Mouse (Mus musculus): ENCODE measurements around the gene Rpl13a. TPM values are rescaled to one million over a fixed set of nuclear protein-coding genes. Genes with fewer than 3 reads are reported as not detected.

The Rpl13a gene
- polyA plus RNA-seq, 1 experiment from 2014 or later = 1,622 TPM

DNA sequence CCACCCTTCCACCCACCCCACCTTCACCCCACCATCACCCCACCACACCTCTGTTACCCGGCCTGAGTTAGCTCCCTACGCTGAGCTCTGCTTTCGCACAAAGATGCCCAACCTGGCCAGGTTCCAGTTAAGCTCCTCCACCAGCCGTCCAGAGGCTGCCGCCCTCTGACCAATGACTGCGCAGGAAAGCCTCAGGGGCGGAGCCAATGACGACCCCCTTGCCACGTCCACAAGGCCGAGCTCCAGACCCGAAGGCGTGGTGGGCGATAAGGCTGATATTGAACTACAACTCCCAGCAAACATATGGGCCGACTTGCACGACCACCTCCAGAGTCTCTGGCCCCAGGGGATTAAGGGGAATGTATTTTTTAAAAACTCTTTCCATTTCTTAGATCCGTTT lies 36.5 kb downstream of the Rpl13a start, which contains the start of gene Rcn3:
Gene Rcn3, minus strand, starts transcription at position 174 of the 400 bp plus-strand sequence.
- peak; percentile 94 for ATAC-seq (ENCODE audit: insufficient number of reproducible peaks, insufficient read depth, low FRiP score, low read depth)
- no peaks in the 10 kb centered on the region for H3K9me3 ChIP-seq (ENCODE audit: control insufficient read depth, low read depth, low read length)
- WGBS = 0% methylated on average over 16 of the region's 16 CpGs

DNA sequence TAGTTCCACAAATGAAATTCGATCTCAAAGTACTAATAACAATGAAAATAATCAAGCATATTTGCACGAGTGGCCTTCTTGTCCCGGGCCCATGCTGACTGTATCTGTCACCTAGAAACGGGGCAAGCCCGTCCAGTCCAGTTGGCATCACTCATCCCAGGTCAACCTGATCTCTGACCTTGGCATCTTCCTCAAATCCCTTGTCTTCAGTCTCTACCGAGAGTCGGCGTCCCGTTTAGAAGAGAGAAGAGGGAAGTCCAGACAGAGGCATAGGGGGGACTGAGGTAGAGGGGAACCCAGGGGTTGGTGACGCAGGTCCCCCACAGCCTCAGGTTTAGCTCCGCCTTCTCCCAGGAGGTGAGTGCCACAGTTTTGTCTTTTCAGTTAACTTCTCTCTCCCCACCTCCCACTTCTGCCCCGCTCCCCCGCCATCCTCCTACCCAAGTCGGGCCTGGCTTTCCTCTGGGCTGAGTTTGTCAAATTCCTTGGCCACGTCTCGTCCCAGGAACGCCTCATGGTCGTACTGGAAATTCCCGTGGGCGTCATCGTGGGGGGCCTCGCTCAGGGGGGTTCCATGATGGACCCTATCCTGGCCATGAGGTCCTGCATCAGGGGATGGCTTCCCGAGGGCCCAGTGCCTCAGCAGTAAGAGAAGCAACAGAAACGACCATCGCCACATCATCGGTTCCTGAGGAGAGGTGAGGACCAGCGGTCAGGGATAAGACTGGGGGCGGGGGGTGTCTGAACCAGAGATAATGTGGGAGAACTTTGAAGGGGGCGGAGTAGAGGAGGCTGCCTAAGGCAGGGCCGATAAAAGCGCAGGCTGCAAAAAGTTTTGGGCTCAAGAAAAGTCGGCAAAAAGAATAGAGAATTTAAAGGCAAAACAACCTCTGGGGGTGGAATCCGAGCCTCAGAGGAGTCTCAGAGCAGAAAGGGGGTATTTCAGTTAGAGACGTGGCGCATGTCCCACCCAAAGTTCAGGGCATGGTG lies 37.3 kb downstream of the Rpl13a start:
- peak overlapping the region; percentile 56 for H3K9ac ChIP-seq (replicated peaks; ENCODE audit: low read depth, low read length)
- peak overlapping the region; percentile 59 for H3K4me2 ChIP-seq (replicated peaks; ENCODE audit: low read depth, low read length)
- 9% methylated on average over 35 of the region's 35 CpGs for WGBS
- peaks cover 25% of the 10 kb centered on the region for H3K36me3 ChIP-seq (ENCODE audit: control insufficient read depth, insufficient read depth, low read length)
- H3K4me3 ChIP-seq (ENCODE audit: low read depth, low read length) = peak overlapping the region; percentile 47
- H3K9me3 ChIP-seq (ENCODE audit: control insufficient read depth, low read depth, low read length) = no peaks in the 10 kb centered on the region
- H3K27ac ChIP-seq (ENCODE audit: low read length) = peak overlapping the region; percentile 83
- H3K27me3 ChIP-seq (ENCODE audit: control insufficient read depth, insufficient read depth, low read length) = no peaks in the 10 kb centered on the region
- H3K4me1 ChIP-seq (ENCODE audit: control insufficient read depth, insufficient read depth, low read length) = peaks cover 7% of the 10 kb centered on the region; the same call in 1 of the 2 replicates
- peak; percentile 50 for ATAC-seq (ENCODE audit: insufficient number of reproducible peaks, insufficient read depth, low FRiP score, low read depth)

More for the DNA sequence above, 36.5 kb downstream of the Rpl13a start, which contains the start of gene Rcn3:
- H3K4me2 ChIP-seq (replicated peaks; ENCODE audit: low read depth, low read length) = peak within 1 kb of the TSS; percentile 59
- H3K4me3 ChIP-seq (ENCODE audit: low read depth, low read length) = peak within 1 kb of the TSS; percentile 47
- H3K27me3 ChIP-seq (ENCODE audit: control insufficient read depth, insufficient read depth, low read length) = no peaks in the 10 kb centered on the region
- peak within 1 kb of the TSS; percentile 83 for H3K27ac ChIP-seq (ENCODE audit: low read length)
- H3K36me3 ChIP-seq (ENCODE audit: control insufficient read depth, insufficient read depth, low read length) = peaks cover 18% of the 10 kb centered on the region
- H3K4me1 ChIP-seq (ENCODE audit: control insufficient read depth, insufficient read depth, low read length) = peaks cover 7% of the 10 kb centered on the region; the same call in 1 of the 2 replicates
- peak within 1 kb of the TSS; percentile 56 for H3K9ac ChIP-seq (replicated peaks; ENCODE audit: low read depth, low read length)

GRCm38 (mm10) chr7:45090251-45090977 lies 38.1 kb downstream of the Rpl13a start:
- no peak for ATAC-seq (ENCODE audit: insufficient number of reproducible peaks, insufficient read depth, low FRiP score, low read depth)
- Histone ChIP-seq H3K4me1 (ENCODE audit: control insufficient read depth, insufficient read depth, low read length) (peaks cover 7% of the 10 kb centered on the region; the same call in 1 of the 2 replicates), H3K4me3 (ENCODE audit: low read depth, low read length) (peak overlapping the region; percentile 47), H3K36me3 (ENCODE audit: control insufficient read depth, insufficient read depth, low read length) (peaks cover 32% of the 10 kb centered on the region), H3K9ac (replicated peaks; ENCODE audit: low read depth, low read length) (peak overlapping the region; percentile 56; the same call in 1 of the 2 replicates), H3K9me3 (ENCODE audit: control insufficient read depth, low read depth, low read length) (no peaks in the 10 kb centered on the region), H3K27me3 (ENCODE audit: control insufficient read depth, insufficient read depth, low read length) (no peaks in the 10 kb centered on the region), H3K27ac (ENCODE audit: low read length) (peak overlapping the region; percentile 83; the same call in 1 of the 2 replicates), H3K4me2 (replicated peaks; ENCODE audit: low read depth, low read length) (peak overlapping the region; percentile 59)
- WGBS = 74% methylated on average over 13 of the region's 13 CpGs

GRCm38 (mm10) chr7:45088597-45088996 lies 40.0 kb downstream of the Rpl13a start:
- Histone ChIP-seq H3K9me3 (ENCODE audit: control insufficient read depth, low read depth, low read length) (no peaks in the 10 kb centered on the region), H3K27ac (ENCODE audit: low read length) (no peak overlapping the region), H3K4me1 (ENCODE audit: control insufficient read depth, insufficient read depth, low read length) (peaks cover 7% of the 10 kb centered on the region; the same call in 1 of the 2 replicates), H3K36me3 (ENCODE audit: control insufficient read depth, insufficient read depth, low read length) (peaks cover 42% of the 10 kb centered on the region), H3K27me3 (ENCODE audit: control insufficient read depth, insufficient read depth, low read length) (no peaks in the 10 kb centered on the region), H3K4me2 (replicated peaks; ENCODE audit: low read depth, low read length) (no peak overlapping the region), H3K9ac (replicated peaks; ENCODE audit: low read depth, low read length) (no peak overlapping the region), H3K4me3 (ENCODE audit: low read depth, low read length) (no peak overlapping the region)
- no peak for ATAC-seq (ENCODE audit: insufficient number of reproducible peaks, insufficient read depth, low FRiP score, low read depth)
- 92% methylated on average over 17 of the region's 17 CpGs for WGBS

DNA sequence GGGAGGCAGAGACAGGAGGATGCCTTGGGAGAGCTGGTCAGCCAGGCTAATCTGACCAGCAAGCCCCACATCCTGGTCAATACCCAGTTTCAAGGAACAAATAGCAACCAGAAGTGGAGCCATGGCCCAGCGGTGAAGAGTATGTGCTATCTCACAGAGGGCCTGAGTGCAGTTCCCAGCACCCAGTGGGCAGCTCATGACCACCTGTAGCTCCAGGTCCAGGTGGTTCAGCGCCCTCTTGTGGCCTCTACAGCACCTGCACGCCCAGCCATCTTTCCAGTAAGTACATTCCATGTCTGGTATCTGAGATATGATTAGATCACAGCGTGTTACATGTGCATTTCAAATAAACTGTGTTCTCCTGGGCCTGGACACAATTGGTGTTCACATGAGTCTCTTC lies 42.5 kb downstream of the Rpl13a start:
- H3K36me3 ChIP-seq (ENCODE audit: control insufficient read depth, insufficient read depth, low read length) = peaks cover 57% of the 10 kb centered on the region

GRCm38 (mm10) chr7:45083300-45083890 lies 45.2 kb downstream of the Rpl13a start:
- Histone ChIP-seq H3K9me3 (ENCODE audit: control insufficient read depth, low read depth, low read length) (no peaks in the 10 kb centered on the region), H3K27me3 (ENCODE audit: control insufficient read depth, insufficient read depth, low read length) (no peaks in the 10 kb centered on the region), H3K9ac (replicated peaks; ENCODE audit: low read depth, low read length) (no peak overlapping the region), H3K27ac (ENCODE audit: low read length) (no peak overlapping the region), H3K4me3 (ENCODE audit: low read depth, low read length) (no peak overlapping the region), H3K36me3 (ENCODE audit: control insufficient read depth, insufficient read depth, low read length) (peaks cover 52% of the 10 kb centered on the region), H3K4me1 (ENCODE audit: control insufficient read depth, insufficient read depth, low read length) (no peaks in the 10 kb centered on the region), H3K4me2 (replicated peaks; ENCODE audit: low read depth, low read length) (no peak overlapping the region)
- 83% methylated on average over 22 of the region's 22 CpGs for WGBS
- ATAC-seq (ENCODE audit: insufficient number of reproducible peaks, insufficient read depth, low FRiP score, low read depth) = no peak

More for the DNA sequence above, 42.5 kb downstream of the Rpl13a start:
- no peaks in the 10 kb centered on the region for H3K9me3 ChIP-seq (ENCODE audit: control insufficient read depth, low read depth, low read length)
- no peaks in the 10 kb centered on the region for H3K27me3 ChIP-seq (ENCODE audit: control insufficient read depth, insufficient read depth, low read length)
- no peak overlapping the region for H3K4me2 ChIP-seq (replicated peaks; ENCODE audit: low read depth, low read length)
- H3K4me1 ChIP-seq (ENCODE audit: control insufficient read depth, insufficient read depth, low read length) = peaks cover 3% of the 10 kb centered on the region; the same call in 1 of the 2 replicates
- H3K27ac ChIP-seq (ENCODE audit: low read length) = no peak overlapping the region
- no peak overlapping the region for H3K9ac ChIP-seq (replicated peaks; ENCODE audit: low read depth, low read length)
- no peak overlapping the region for H3K4me3 ChIP-seq (ENCODE audit: low read depth, low read length)
- no peak for ATAC-seq (ENCODE audit: insufficient number of reproducible peaks, insufficient read depth, low FRiP score, low read depth)
- 75% methylated on average over 4 of the region's 4 CpGs for WGBS

DNA sequence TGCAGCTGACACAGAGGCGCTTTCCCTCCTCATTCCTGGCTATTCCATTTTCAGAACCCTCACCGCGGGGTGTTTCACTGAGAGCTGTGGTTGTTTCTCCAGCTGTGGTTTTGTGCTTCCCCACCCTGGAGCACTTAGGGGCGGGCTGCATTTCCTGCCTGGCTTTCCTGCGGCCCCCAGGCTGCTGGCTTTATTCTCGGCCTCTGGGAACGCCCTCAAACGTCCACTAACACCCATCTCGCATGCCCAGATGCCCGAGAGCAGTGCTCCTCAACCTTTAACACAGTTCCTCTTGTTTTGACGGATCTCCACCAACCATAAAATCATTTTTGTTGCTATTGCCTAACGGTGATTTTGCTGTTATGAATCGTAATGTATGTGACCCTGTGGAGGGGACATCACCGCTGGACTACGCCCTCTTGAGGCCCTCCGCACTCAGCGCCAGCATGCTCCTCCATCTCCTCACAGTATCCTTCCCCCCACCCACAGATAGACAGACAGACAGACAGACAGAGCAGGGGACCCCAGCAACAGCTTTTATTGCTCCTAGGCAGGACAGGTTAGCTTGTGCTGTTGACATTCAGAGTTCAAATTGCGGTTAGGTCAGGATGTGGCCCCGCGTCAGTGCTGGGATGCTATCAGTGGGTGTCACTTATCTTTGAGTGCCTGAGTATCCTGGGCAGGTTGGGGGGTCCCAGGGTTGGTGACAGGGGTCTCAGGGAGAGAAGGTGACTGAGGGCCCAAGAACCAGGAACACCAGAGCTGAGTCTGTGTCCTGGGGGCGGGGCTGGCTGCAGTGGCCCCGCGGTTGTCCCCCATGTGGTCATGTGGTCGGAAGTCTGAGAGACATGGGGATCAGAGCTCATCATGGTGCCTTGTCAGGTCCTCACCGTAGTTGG lies 45.9 kb downstream of the Rpl13a start:
- no peaks in the 10 kb centered on the region for H3K27me3 ChIP-seq (ENCODE audit: control insufficient read depth, insufficient read depth, low read length)
- H3K4me3 ChIP-seq (ENCODE audit: low read depth, low read length) = no peak overlapping the region
- H3K9me3 ChIP-seq (ENCODE audit: control insufficient read depth, low read depth, low read length) = no peaks in the 10 kb centered on the region
- peaks cover 45% of the 10 kb centered on the region for H3K36me3 ChIP-seq (ENCODE audit: control insufficient read depth, insufficient read depth, low read length)
- no peaks in the 10 kb centered on the region for H3K4me1 ChIP-seq (ENCODE audit: control insufficient read depth, insufficient read depth, low read length)
- H3K27ac ChIP-seq (ENCODE audit: low read length) = no peak overlapping the region
- ATAC-seq (ENCODE audit: insufficient number of reproducible peaks, insufficient read depth, low FRiP score, low read depth) = no peak
- H3K9ac ChIP-seq (replicated peaks; ENCODE audit: low read depth, low read length) = no peak overlapping the region
- H3K4me2 ChIP-seq (replicated peaks; ENCODE audit: low read depth, low read length) = no peak overlapping the region
- WGBS = 70% methylated on average over 25 of the region's 25 CpGs
